Mouse (Mus musculus) CH12.LX (cell line): ENCODE measurements around the gene Hhex.
A peak's percentile ranks its signal among the peaks of the same experiment; 100 is the strongest.

Experiments used
- CTCF ChIP-seq, 2 experiments: IDR thresholded peaks in 1 of 2; conservative IDR thresholded peaks in 1 of 2; 2 replicates each; pipeline ENCODE4 v1.5.1; 2011 to 2012; ENCODE audit warnings: low read depth in 2 of 2, low read length in 2 of 2, improper control_type of control experiment in 1 of 2, inconsistent platforms in 1 of 2, mild to moderate bottlenecking in 1 of 2, moderate library complexity in 1 of 2
- E2F4 ChIP-seq: IDR thresholded peaks from 2 replicates; pipeline ENCODE4 v1.6.1; 2011; ENCODE audit warnings: low read depth, low read length, improper control_type of control experiment; ENCODE audit not compliant: insufficient replicate concordance
- JUND ChIP-seq: conservative IDR thresholded peaks from 2 replicates; pipeline ENCODE4 v1.6.1; 2011; ENCODE audit warnings: low read depth, low read length, improper control_type of control experiment
- KAT2A ChIP-seq: IDR thresholded peaks from 2 replicates; pipeline ENCODE4 v1.6.1; 2012; ENCODE audit warnings: low read length, improper control_type of control experiment, inconsistent platforms; ENCODE audit not compliant: insufficient replicate concordance
- MAX ChIP-seq: IDR thresholded peaks from 2 replicates; pipeline ENCODE4 v1.6.1; 2011; ENCODE audit warnings: low read length, improper control_type of control experiment
- MAZ ChIP-seq: IDR thresholded peaks from 2 replicates; pipeline ENCODE4 v1.6.1; 2012; ENCODE audit warnings: low read depth, mild to moderate bottlenecking, inconsistent platforms, low read length, improper control_type of control experiment, moderate library complexity
- POLR2A ChIP-seq: IDR thresholded peaks from 2 replicates; pipeline ENCODE4 v1.6.1; 2011; ENCODE audit warnings: low read depth, mild to moderate bottlenecking, improper control_type of control experiment, low read length
- TBP ChIP-seq: conservative IDR thresholded peaks from 2 replicates; pipeline ENCODE4 v1.6.1; 2011; ENCODE audit warnings: low read depth, low read length, improper control_type of control experiment
- USF1 ChIP-seq: IDR thresholded peaks from 2 replicates; pipeline ENCODE4 v1.6.1; 2014; ENCODE audit warnings: low read depth, mild to moderate bottlenecking, inconsistent platforms, low read length, improper control_type of control experiment
- ZC3H11A ChIP-seq: IDR thresholded peaks from 2 replicates; pipeline ENCODE4 v1.6.1; 2012; ENCODE audit warnings: low read depth, mild to moderate bottlenecking, inconsistent platforms, low read length, improper control_type of control experiment
- ZKSCAN1 ChIP-seq: IDR thresholded peaks from 2 replicates; pipeline ENCODE4 v1.6.1; 2012; ENCODE audit warnings: low read depth, inconsistent platforms, low read length, improper control_type of control experiment, borderline replicate concordance
- ZNF384 ChIP-seq: IDR thresholded peaks from 2 replicates; pipeline ENCODE4 v1.6.1; 2012; ENCODE audit warnings: low read depth, low read length, improper control_type of control experiment, inconsistent platforms

DNA sequence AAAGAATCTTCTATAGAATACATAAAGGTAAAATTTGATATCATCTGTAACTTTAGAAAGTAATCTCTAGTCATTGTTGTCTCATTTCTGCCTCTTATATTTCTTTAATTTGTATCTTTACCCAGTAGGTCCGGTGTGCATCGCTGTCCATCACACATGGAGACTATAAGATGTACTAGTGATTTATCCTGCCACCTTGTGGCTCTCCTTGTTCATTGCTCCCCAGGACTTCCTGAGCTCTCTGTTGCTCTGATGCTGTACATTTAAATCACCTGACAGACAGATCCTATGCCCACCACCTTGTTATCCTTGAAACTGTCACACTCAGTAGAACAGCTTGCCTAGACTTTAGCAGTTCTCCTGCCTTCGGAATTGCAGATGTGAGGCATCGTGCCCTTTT, 16.3 kb upstream of the Hhex start:
- no peak for TF ChIP-seq POLR2A
- no peak for TF ChIP-seq ZNF384
- TF ChIP-seq JUND: no peak
- no peak for TF ChIP-seq KAT2A
- TF ChIP-seq CTCF (conservative IDR thresholded peaks at IDR 0.05 in 1 of 2, IDR thresholded peaks at IDR 0.05 in 1 of 2; ENCODE audit: low read depth in 2 of 2, low read length in 2 of 2): peak; percentile 46 to 71; a peak in 3 of 4 replicates
- no peak for TF ChIP-seq USF1
- no peak for TF ChIP-seq ZKSCAN1
- no peak for TF ChIP-seq ZC3H11A
- no peak for TF ChIP-seq TBP
- TF ChIP-seq E2F4: no peak
- TF ChIP-seq MAX: no peak
- no peak for TF ChIP-seq MAZ
